Mouse (Mus musculus) MEL (cell line): Measurements from ENCODE around the gene Slc1a6. TPM values are rescaled to one million over a fixed set of nuclear protein-coding genes. Genes with fewer than 3 reads are reported as not detected.

Source experiments
- DNase-seq: peaks from one replicate; pipeline ENCODE4 v3.0.0; 2011; ENCODE audit warnings: low read depth, low spot score
- H3K27ac ChIP-seq: 2 replicates; pipeline ENCODE4 v1.5.1; 2012; ENCODE audit warnings: low read depth, mild to moderate bottlenecking, control low read depth, low read length, moderate library complexity; ENCODE audit not compliant: control insufficient read depth
- H3K27me3 ChIP-seq, 2 experiments: fragments of 150-350 bp in 1 of 2; sonication (generic) in 1 of 2; 2 replicates each; pipeline ENCODE4 v1.6.1; 2012; ENCODE audit warnings: low read length in 2 of 2, mild to moderate bottlenecking in 2 of 2, improper control_type of control experiment in 1 of 2, moderate library complexity in 1 of 2; ENCODE audit not compliant: insufficient read depth in 2 of 2, control insufficient read depth in 1 of 2
- H3K36me3 ChIP-seq, 2 experiments: 2 replicates each; pipeline ENCODE4 v1.6.1; 2012 to 2014; ENCODE audit warnings: low read length in 2 of 2, improper control_type of control experiment in 1 of 2, inconsistent platforms in 1 of 2, mild to moderate bottlenecking in 1 of 2; ENCODE audit not compliant: insufficient read depth in 2 of 2, control insufficient read depth in 1 of 2
- H3K4me1 ChIP-seq, 2 experiments: fragments of 150-350 bp in 1 of 2; sonication (generic) in 1 of 2; 2 replicates each; pipeline ENCODE4 v1.6.1; 2012; ENCODE audit warnings: low read length in 2 of 2, improper control_type of control experiment in 1 of 2, mild to moderate bottlenecking in 1 of 2; ENCODE audit not compliant: insufficient read depth in 2 of 2, control insufficient read depth in 1 of 2
- H3K4me3 ChIP-seq, 2 experiments: fragments of 150-350 bp in 1 of 2; sonication (generic) in 1 of 2; 2 replicates each; pipeline ENCODE4 v1.5.1; 2012; ENCODE audit warnings: low read depth in 2 of 2, low read length in 2 of 2, mild to moderate bottlenecking in 2 of 2, moderate library complexity in 2 of 2, control low read depth in 1 of 2, improper control_type of control experiment in 1 of 2; ENCODE audit not compliant: control insufficient read depth in 1 of 2, insufficient read depth in 1 of 2
- H3K79me2 ChIP-seq: 2 replicates; pipeline ENCODE4 v1.6.1; 2012; ENCODE audit warnings: mild to moderate bottlenecking, low read length, moderate library complexity; ENCODE audit not compliant: control insufficient read depth, poor library complexity, insufficient read depth
- H3K9ac ChIP-seq: 2 replicates; pipeline ENCODE4 v1.6.1; 2012; ENCODE audit warnings: low read depth, mild to moderate bottlenecking, control low read depth, low read length, moderate library complexity; ENCODE audit not compliant: control insufficient read depth, poor library complexity, severe bottlenecking
- H3K9me3 ChIP-seq: fragments of 150-350 bp; sonication (generic); replicated peaks from 2 replicates; pipeline ENCODE4 v1.6.1; 2012; ENCODE audit warnings: mild to moderate bottlenecking, low read length, improper control_type of control experiment, moderate library complexity; ENCODE audit not compliant: insufficient read depth
- BHLHE40 ChIP-seq: IDR thresholded peaks from 2 replicates; pipeline ENCODE4 v1.6.1; 2012; ENCODE audit warnings: low read depth, mild to moderate bottlenecking, inconsistent platforms, low read length, improper control_type of control experiment, borderline replicate concordance
- CHD2 ChIP-seq: IDR thresholded peaks from 2 replicates; pipeline ENCODE4 v1.6.1; 2011; ENCODE audit warnings: low read length, improper control_type of control experiment
- CTCF ChIP-seq, 3 experiments: IDR thresholded peaks in 2 of 3; conservative IDR thresholded peaks in 1 of 3; 2 replicates each; pipeline ENCODE4 v1.5.1; 2011 to 2012; ENCODE audit warnings: low read length in 3 of 3, low read depth in 2 of 3, mild to moderate bottlenecking in 2 of 3, improper control_type of control experiment in 1 of 3, inconsistent platforms in 1 of 3, mixed read lengths in 1 of 3, moderate library complexity in 1 of 3; ENCODE audit not compliant: control insufficient read depth in 1 of 3, insufficient read depth in 1 of 3, poor library complexity in 1 of 3, severe bottlenecking in 1 of 3
- E2F4 ChIP-seq: IDR thresholded peaks from 2 replicates; pipeline ENCODE4 v1.6.1; 2011; ENCODE audit warnings: low read depth, low read length, improper control_type of control experiment, borderline replicate concordance
- ELF1 ChIP-seq: IDR thresholded peaks from 2 replicates; pipeline ENCODE4 v1.6.1; 2014; ENCODE audit warnings: low read depth, mild to moderate bottlenecking, inconsistent platforms, low read length, improper control_type of control experiment, moderate library complexity
- GABPA ChIP-seq: IDR thresholded peaks from 2 replicates; pipeline ENCODE4 v1.6.1; 2012; ENCODE audit warnings: low read depth, mild to moderate bottlenecking, inconsistent platforms, low read length, improper control_type of control experiment, moderate library complexity
- GATA1 ChIP-seq: IDR thresholded peaks from 2 replicates; pipeline ENCODE4 v1.6.1; 2011; ENCODE audit warnings: low read depth, low read length, improper control_type of control experiment
- MAFK ChIP-seq: IDR thresholded peaks from 2 replicates; pipeline ENCODE4 v1.6.1; 2011; ENCODE audit warnings: low read depth, mild to moderate bottlenecking, low read length, improper control_type of control experiment, borderline replicate concordance
- MAX ChIP-seq: IDR thresholded peaks from 2 replicates; pipeline ENCODE4 v1.6.1; 2011; ENCODE audit warnings: low read length, improper control_type of control experiment
- MYB ChIP-seq: IDR thresholded peaks from 2 replicates; pipeline ENCODE4 v1.6.1; 2011; ENCODE audit warnings: mild to moderate bottlenecking, low read depth, low read length, improper control_type of control experiment
- RAD21 ChIP-seq: IDR thresholded peaks from 2 replicates; pipeline ENCODE4 v1.6.1; 2011; ENCODE audit warnings: mild to moderate bottlenecking, low read depth, low read length, improper control_type of control experiment
- SIN3A ChIP-seq: IDR thresholded peaks from 2 replicates; pipeline ENCODE4 v1.6.1; 2012; ENCODE audit warnings: low read length, improper control_type of control experiment, inconsistent platforms
- SMC3 ChIP-seq: IDR thresholded peaks from 2 replicates; pipeline ENCODE4 v1.6.1; 2011; ENCODE audit warnings: low read depth, low read length, improper control_type of control experiment
- TAL1 ChIP-seq: IDR thresholded peaks from 2 replicates; pipeline ENCODE4 v1.6.1; 2012; ENCODE audit warnings: mild to moderate bottlenecking, inconsistent platforms, low read length, moderate library complexity, mixed read lengths
- UBTF ChIP-seq: IDR thresholded peaks from 2 replicates; pipeline ENCODE4 v1.6.1; 2012; ENCODE audit warnings: low read depth, mild to moderate bottlenecking, inconsistent platforms, low read length, improper control_type of control experiment, moderate library complexity, borderline replicate concordance; ENCODE audit not compliant: insufficient read depth
- USF1 ChIP-seq: IDR thresholded peaks from 2 replicates; pipeline ENCODE4 v1.6.1; 2014; ENCODE audit warnings: low read depth, mild to moderate bottlenecking, inconsistent platforms, low read length, improper control_type of control experiment, moderate library complexity
- USF2 ChIP-seq, 2 experiments: IDR thresholded peaks; 2 replicates each; pipeline ENCODE4 v1.6.1; 2011 to 2012; ENCODE audit warnings: improper control_type of control experiment in 2 of 2, low read length in 2 of 2, borderline replicate concordance in 1 of 2, inconsistent platforms in 1 of 2, low read depth in 1 of 2, mild to moderate bottlenecking in 1 of 2; ENCODE audit not compliant: insufficient read depth in 1 of 2
- ZC3H11A ChIP-seq: IDR thresholded peaks from 2 replicates; pipeline ENCODE4 v1.6.1; 2012; ENCODE audit warnings: low read depth, mild to moderate bottlenecking, inconsistent platforms, low read length, improper control_type of control experiment
- polyA plus RNA-seq, 2 experiments: library from polyadenylated mRNA; stranded (reverse) in 1 of 2; unstranded in 1 of 2; fragments of >175 nt in 1 of 2; fragments of >200 nt in 1 of 2; gene quantifications; 2 replicates each; pipeline versions ENCODE4 v1.2.1 to v1.2.4; 2012; ENCODE audit warnings: low replicate concordance in 2 of 2, low read depth in 1 of 2; ENCODE audit not compliant: insufficient read length in 2 of 2, insufficient read depth in 1 of 2, missing spikeins in 1 of 2
- total RNA-seq: library from RNA; depleted of rRNA; stranded (reverse); fragments of 300-350 nt; gene quantifications from 2 replicates; pipeline ENCODE4 v1.2.3, GENCODE M21; 2012

Slc1a6 gene
- total and polyA plus RNA-seq, 3 experiments = not detected

DNA sequence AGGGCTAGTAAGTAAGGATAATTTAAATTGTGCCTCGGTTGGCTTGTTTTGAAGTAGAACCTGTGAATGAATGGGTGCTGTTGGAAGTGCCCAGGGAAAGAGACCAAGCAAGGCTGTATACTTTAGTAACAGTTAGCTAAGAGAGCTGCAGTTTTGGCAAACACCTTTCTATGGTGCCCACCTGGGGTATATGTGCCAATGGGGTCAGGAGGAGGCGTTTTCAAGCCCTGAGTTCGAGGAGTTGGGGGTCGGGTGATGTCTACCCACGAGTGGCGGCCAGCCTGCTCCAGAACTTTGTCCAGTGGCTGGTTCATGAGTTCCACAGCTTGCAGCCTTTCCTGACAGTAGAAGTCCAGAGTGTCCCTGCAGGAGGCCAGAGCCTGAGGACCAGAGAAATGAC, 31.4 kb upstream of the Slc1a6 start:
- no peak for DNase-seq
- no peak overlapping the region for H3K4me3 ChIP-seq
- H3K9ac ChIP-seq = no peak overlapping the region
- no peak overlapping the region for H3K27ac ChIP-seq
- no peaks in the 10 kb centered on the region for H3K36me3 ChIP-seq
- no peaks in the 10 kb centered on the region for H3K4me1 ChIP-seq
- no peaks in the 10 kb centered on the region; a peak in 1 of 4 replicates for H3K27me3 ChIP-seq
- no peaks in the 10 kb centered on the region for H3K9me3 ChIP-seq
- no peaks in the 10 kb centered on the region for H3K79me2 ChIP-seq
- TF ChIP-seq SMC3 (no peak), BHLHE40 (no peak), MAFK (no peak), MYB (no peak), USF1 (no peak)

DNA sequence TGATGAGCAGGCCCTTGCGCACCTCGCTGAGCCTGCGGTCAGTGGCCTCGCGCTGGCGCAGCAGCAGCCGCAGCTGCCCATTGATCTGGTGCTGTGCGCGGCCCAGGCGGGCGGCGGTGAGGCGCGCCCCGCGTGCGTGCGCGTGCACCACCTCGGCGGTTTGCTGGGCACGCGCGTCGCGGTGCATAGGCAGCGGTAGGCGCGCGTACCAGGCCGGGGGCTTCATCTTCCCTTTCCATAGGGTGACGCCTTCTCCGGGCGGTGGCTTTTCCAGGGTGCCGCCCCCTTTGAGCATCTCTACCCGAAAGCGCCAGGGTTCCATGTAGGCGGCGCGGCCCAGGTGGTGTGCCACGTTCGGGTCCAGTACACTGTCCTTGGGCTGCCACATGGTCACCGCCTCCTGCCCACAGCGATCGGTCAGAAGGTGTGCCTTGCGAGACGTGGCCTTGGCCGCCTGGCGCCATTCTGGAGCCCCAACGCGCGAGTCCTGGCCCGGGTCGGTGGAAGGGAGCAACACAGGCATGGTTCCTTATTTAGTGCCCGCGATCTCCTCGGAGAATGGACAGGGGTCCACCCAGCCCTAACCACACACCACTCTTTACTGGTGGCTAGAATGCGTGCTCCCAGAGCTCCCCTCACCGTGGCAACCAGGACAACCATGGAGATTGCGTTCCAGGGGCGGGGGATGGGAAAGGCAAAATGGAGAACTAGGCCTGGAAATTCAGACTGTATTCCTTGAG, 27.7 kb upstream of the Slc1a6 start, which contains the start of gene Ccdc105:
Gene Ccdc105, minus strand, starts transcription at position 614 of the 740 bp plus-strand sequence.
- no peak for DNase-seq
- no peak within 1 kb of the TSS for H3K9ac ChIP-seq
- no peaks in the 10 kb centered on the region for H3K79me2 ChIP-seq
- no peaks in the 10 kb centered on the region for H3K4me1 ChIP-seq
- H3K9me3 ChIP-seq = no peaks in the 10 kb centered on the region
- H3K36me3 ChIP-seq = no peaks in the 10 kb centered on the region
- no peak within 1 kb of the TSS for H3K27ac ChIP-seq
- no peaks in the 10 kb centered on the region; a peak in 1 of 4 replicates for H3K27me3 ChIP-seq
- H3K4me3 ChIP-seq = no peak within 1 kb of the TSS
- no peak for TF ChIP-seq GATA1
- TF ChIP-seq CTCF (IDR thresholded peaks at IDR 0.05 in 2 of 3, conservative IDR thresholded peaks at IDR 0.05 in 1 of 3; ENCODE audit: control insufficient read depth in 1 of 3, insufficient read depth in 1 of 3, low read depth in 2 of 3, low read length in 3 of 3, poor library complexity in 1 of 3, severe bottlenecking in 1 of 3) = no peak
- no peak for TF ChIP-seq GABPA
- no peak for TF ChIP-seq E2F4
- TF ChIP-seq ELF1 = no peak
- no peak for TF ChIP-seq ZC3H11A
- TF ChIP-seq CHD2 = no peak
- no peak for TF ChIP-seq UBTF
- TF ChIP-seq TAL1 = no peak

DNA sequence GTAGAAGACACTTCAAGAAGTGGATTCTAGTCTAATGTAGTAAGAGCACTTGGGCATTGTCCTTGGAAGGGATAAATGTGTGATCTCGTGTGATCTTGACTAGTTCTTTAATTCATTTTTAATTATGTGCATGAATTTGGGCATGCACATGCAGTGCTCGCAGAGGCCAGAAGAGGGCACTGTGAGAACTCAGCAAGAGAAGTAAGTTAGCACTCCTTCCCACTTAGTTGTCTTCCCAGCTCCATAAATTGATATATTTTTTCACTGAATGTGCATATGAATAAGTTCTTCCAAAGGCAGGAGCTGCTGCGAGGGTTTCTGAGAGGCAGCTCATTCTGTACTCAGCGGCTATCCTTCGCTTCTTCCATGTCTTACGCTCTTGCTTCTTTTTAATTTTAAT, 24.3 kb upstream of the Slc1a6 start:
- TF ChIP-seq GABPA (no peak), RAD21 (peak; percentile 75), CTCF (IDR thresholded peaks at IDR 0.05 in 2 of 3, conservative IDR thresholded peaks at IDR 0.05 in 1 of 3; ENCODE audit: control insufficient read depth in 1 of 3, insufficient read depth in 1 of 3, low read depth in 2 of 3, low read length in 3 of 3, poor library complexity in 1 of 3, severe bottlenecking in 1 of 3) (peak; percentile 83 to 86 (median 84)), ZC3H11A (peak; percentile 59), SIN3A (no peak), USF2 (IDR thresholded peaks at IDR 0.05; ENCODE audit: borderline replicate concordance in 1 of 2, insufficient read depth in 1 of 2, low read depth in 1 of 2, low read length in 2 of 2) (no peak), MAX (no peak), TAL1 (no peak), SMC3 (peak; percentile 90)
- H3K79me2 ChIP-seq = no peaks in the 10 kb centered on the region
- no peaks in the 10 kb centered on the region for H3K36me3 ChIP-seq
- no peak overlapping the region for H3K9ac ChIP-seq
- no peak overlapping the region for H3K4me3 ChIP-seq
- DNase-seq = peak; percentile 62
- no peaks in the 10 kb centered on the region; a peak in 1 of 4 replicates for H3K27me3 ChIP-seq
- H3K27ac ChIP-seq = no peak overlapping the region
- no peaks in the 10 kb centered on the region for H3K4me1 ChIP-seq
- no peaks in the 10 kb centered on the region for H3K9me3 ChIP-seq
